Mouse (Mus musculus) heart, adult 2 months (tissue): Measurements from ENCODE around the gene Sulf2. TPM values are rescaled to one million over a fixed set of nuclear protein-coding genes. Genes with fewer than 3 reads are reported as not detected.

Source experiments
- DNase-seq, 2 experiments: peaks; one replicate each; pipeline ENCODE4 v3.0.0; 2021
- H3K27ac ChIP-seq: fragments of 200-600 bp; 2 replicates; pipeline ENCODE4 v1.8.1; 2022
- H3K27me3 ChIP-seq: fragments of 200-500 bp; 2 replicates; pipeline ENCODE4 v1.6.1; 2012; ENCODE audit warnings: mild to moderate bottlenecking, low read length, inconsistent platforms, mixed read lengths; ENCODE audit not compliant: control insufficient read depth, insufficient read depth
- H3K36me3 ChIP-seq: fragments of 200-500 bp; 2 replicates; pipeline ENCODE4 v1.6.1; 2012; ENCODE audit warnings: low read length, inconsistent platforms; ENCODE audit not compliant: control insufficient read depth, insufficient read depth
- H3K4me1 ChIP-seq: fragments of 200-500 bp; 2 replicates; pipeline ENCODE4 v1.6.1; 2011; ENCODE audit warnings: low read length; ENCODE audit not compliant: control insufficient read depth, insufficient read depth
- H3K4me3 ChIP-seq: fragments of 200-600 bp; 2 replicates; pipeline ENCODE4 v1.8.1; 2022
- H3K79me2 ChIP-seq: fragments of 200-500 bp; replicated peaks from 2 replicates; pipeline ENCODE4 v1.6.1; 2012; ENCODE audit warnings: mild to moderate bottlenecking, inconsistent platforms, low read length, moderate library complexity, mixed read lengths; ENCODE audit not compliant: control insufficient read depth, insufficient read depth
- H3K9ac ChIP-seq: fragments of 200-500 bp; 2 replicates; pipeline ENCODE4 v1.6.1; 2012; ENCODE audit warnings: low read depth, mild to moderate bottlenecking, control low read depth, inconsistent platforms, low read length, mixed read lengths
- CTCF ChIP-seq: fragments of 200-600 bp; IDR thresholded peaks from 2 replicates; pipeline ENCODE4 v1.8.1; 2022; ENCODE audit warnings: antibody characterized with exemption, mild to moderate bottlenecking, moderate library complexity
- EP300 ChIP-seq: fragments of 200-500 bp; IDR thresholded peaks from 2 replicates; pipeline ENCODE4 v1.6.1; 2011; ENCODE audit warnings: low read depth, low read length, control low read depth; ENCODE audit not compliant: insufficient read depth
- POLR2A ChIP-seq: fragments of 200-500 bp; IDR thresholded peaks from 2 replicates; pipeline ENCODE4 v1.6.1; 2011; ENCODE audit warnings: mild to moderate bottlenecking, low read depth, low read length, control low read depth; ENCODE audit not compliant: insufficient read depth
- WGBS: fragments of 180-500 bp; shearing (Covaris S2); methylation state at CpG from one replicate; pipeline ENCODE4 v1.1.7; 2018; 5-methylcytosine and 5-hydroxymethylcytosine counted together
- intact Hi-C: fragments of 180-260 bp; cut with DNase I; formaldehyde crosslinking; loops from one replicate; pipeline ENCODE4 v1.15.1; 2025
- polyA plus RNA-seq: library from polyadenylated mRNA; depleted of rRNA; stranded (reverse); fragments of >200 nt; gene quantifications from 2 replicates; pipeline ENCODE4 v1.2.3, GENCODE M21; 2012
- total RNA-seq, 2 experiments: library from RNA; stranded (reverse); gene quantifications; 2 replicates each; pipeline ENCODE4 v1.2.3; 2021

Gene Sulf2
- total and polyA plus RNA-seq, 3 experiments, result 38.5 to 51.0 (median 43.9) TPM

- 22% methylated on average over 16 of the region's 16 CpGs for WGBS
- H3K9ac ChIP-seq, result no peak overlapping the region
- no peaks in the 10 kb centered on the region for H3K27me3 ChIP-seq
- H3K79me2 ChIP-seq, result no peaks in the 10 kb centered on the region; the same call in 1 of the 2 replicates
- no peak for TF ChIP-seq EP300
- TF ChIP-seq CTCF, result no peak
- intact Hi-C loops, result no loop called here
- no peak overlapping the region for H3K4me3 ChIP-seq
- H3K36me3 ChIP-seq, result no peaks in the 10 kb centered on the region
- peaks cover 8% of the 10 kb centered on the region for H3K4me1 ChIP-seq
- H3K27ac ChIP-seq, result no peak overlapping the region
- no peak for DNase-seq
These were observed 19.6 kb downstream of the Sulf2 start for GRCm38 (mm10) chr2:166135711-166136485.

- WGBS, result 59% methylated on average over 4 of the region's 4 CpGs
- no peaks in the 10 kb centered on the region for H3K27me3 ChIP-seq
- peak overlapping the region; percentile 54 for H3K27ac ChIP-seq
- H3K79me2 ChIP-seq, result no peaks in the 10 kb centered on the region
- DNase-seq, result peak; percentile 44 to 57
- H3K36me3 ChIP-seq, result no peaks in the 10 kb centered on the region
- no peak overlapping the region for H3K4me3 ChIP-seq
- intact Hi-C loops, result no loop called here
- TF ChIP-seq EP300, result peak; percentile 70; the same call in 1 of the 2 replicates
- TF ChIP-seq CTCF, result no peak
- TF ChIP-seq POLR2A, result no peak
- peaks cover 1% of the 10 kb centered on the region for H3K4me1 ChIP-seq
- no peak overlapping the region for H3K9ac ChIP-seq
These were observed 26.7 kb downstream of the Sulf2 start for GRCm38 (mm10) chr2:166128756-166129155.

GRCm38 (mm10) chr2:166128032-166128431, 27.4 kb downstream of the Sulf2 start:
- H3K27me3 ChIP-seq, result no peaks in the 10 kb centered on the region
- TF ChIP-seq POLR2A (no peak), EP300 (no peak), CTCF (no peak)
- H3K4me3 ChIP-seq, result no peak overlapping the region
- DNase-seq, result no peak
- 83% methylated on average over 15 of the region's 15 CpGs for WGBS
- H3K27ac ChIP-seq, result no peak overlapping the region
- intact Hi-C loops, result no loop called here
- H3K79me2 ChIP-seq, result no peaks in the 10 kb centered on the region
- H3K4me1 ChIP-seq, result peaks cover 7% of the 10 kb centered on the region
- H3K9ac ChIP-seq, result no peak overlapping the region
- no peaks in the 10 kb centered on the region for H3K36me3 ChIP-seq

- 86% methylated on average over 11 of the region's 11 CpGs for WGBS
- H3K4me1 ChIP-seq, result peaks cover 9% of the 10 kb centered on the region
These were observed 29.1 kb downstream of the Sulf2 start for GRCm38 (mm10) chr2:166126343-166126742.

GRCm38 (mm10) chr2:166125492-166126252, 29.8 kb downstream of the Sulf2 start:
- intact Hi-C loops, result no loop called here
- no peaks in the 10 kb centered on the region for H3K36me3 ChIP-seq
- no peaks in the 10 kb centered on the region for H3K27me3 ChIP-seq
- H3K27ac ChIP-seq, result no peak overlapping the region
- no peak for TF ChIP-seq EP300
- no peak for TF ChIP-seq CTCF
- no peak for TF ChIP-seq POLR2A
- H3K4me1 ChIP-seq, result peaks cover 9% of the 10 kb centered on the region
- no peak overlapping the region for H3K4me3 ChIP-seq
- no peak overlapping the region for H3K9ac ChIP-seq
- H3K79me2 ChIP-seq, result no peaks in the 10 kb centered on the region
- no peak for DNase-seq
- WGBS, result 61% methylated on average over 13 of the region's 13 CpGs

More at GRCm38 (mm10) chr2:166126343-166126742, 29.1 kb downstream of the Sulf2 start:
- Histone ChIP-seq H3K27ac (no peak overlapping the region), H3K4me3 (no peak overlapping the region), H3K36me3 (no peaks in the 10 kb centered on the region), H3K27me3 (no peaks in the 10 kb centered on the region), H3K9ac (no peak overlapping the region), H3K79me2 (no peaks in the 10 kb centered on the region)
- TF ChIP-seq EP300 (no peak), CTCF (no peak), POLR2A (no peak)
- intact Hi-C loops, result no loop called here
- no peak for DNase-seq

- Histone ChIP-seq H3K36me3 (no peaks in the 10 kb centered on the region), H3K79me2 (no peaks in the 10 kb centered on the region), H3K27me3 (no peaks in the 10 kb centered on the region), H3K9ac (no peak overlapping the region), H3K27ac (no peak overlapping the region), H3K4me3 (no peak overlapping the region), H3K4me1 (peaks cover 9% of the 10 kb centered on the region)
- intact Hi-C loops, result no loop called here
- TF ChIP-seq EP300, result no peak
- WGBS, result 59% methylated on average over 2 of the region's 2 CpGs
- no peak for DNase-seq
These were observed 30.4 kb downstream of the Sulf2 start for GRCm38 (mm10) chr2:166125033-166125432.
